Mouse (Mus musculus): ENCODE data around the gene Cdc7. TPM values are rescaled to one million over a fixed set of nuclear protein-coding genes. Genes with fewer than 3 reads are reported as not detected.
"Not testable (repeated sequence)": the region's sequence is repeated elsewhere in the genome, so short reads cannot be mapped to it uniquely, and the experiment has no call there.

The Cdc7 gene
- polyA plus RNA-seq, 1 experiment: 17.1 TPM

- TF ChIP-seq CTCF (IDR thresholded peaks at IDR 0.05; ENCODE audit: borderline replicate concordance, insufficient read depth, low read length) (no peak), POLR2A (IDR thresholded peaks at IDR 0.05; ENCODE audit: low read depth, low read length) (no peak)
- no peaks in the 10 kb centered on the region for H3K4me1 ChIP-seq (ENCODE audit: control insufficient read depth, insufficient read depth, low read length)
- H3K4me3 ChIP-seq (ENCODE audit: insufficient read depth, low read length): no peak overlapping the region
These were observed 3.7 kb upstream of the Cdc7 start for GRCm38 (mm10) chr5:106960451-106960850.

GRCm38 (mm10) chr5:106964513-106965014, 442 bp downstream of the Cdc7 start:
- Histone ChIP-seq H3K27ac (ENCODE audit: insufficient read depth, low read length) (no peak overlapping the region), H3K4me3 (ENCODE audit: insufficient read depth, low read length) (peak overlapping the region; percentile 76), H3K4me1 (ENCODE audit: control insufficient read depth, insufficient read depth, low read length) (no peaks in the 10 kb centered on the region)
- TF ChIP-seq CTCF (IDR thresholded peaks at IDR 0.05; ENCODE audit: borderline replicate concordance, insufficient read depth, low read length) (no peak), POLR2A (IDR thresholded peaks at IDR 0.05; ENCODE audit: low read depth, low read length) (no peak)

More at GRCm38 (mm10) chr5:106960451-106960850, 3.7 kb upstream of the Cdc7 start:
- H3K27ac ChIP-seq (ENCODE audit: insufficient read depth, low read length): no peak overlapping the region

- Histone ChIP-seq H3K4me1 (ENCODE audit: control insufficient read depth, insufficient read depth, low read length) (no peaks in the 10 kb centered on the region), H3K4me3 (ENCODE audit: insufficient read depth, low read length) (no peak overlapping the region), H3K27ac (ENCODE audit: insufficient read depth, low read length) (no peak overlapping the region)
- no peak for TF ChIP-seq CTCF (IDR thresholded peaks at IDR 0.05; ENCODE audit: borderline replicate concordance, insufficient read depth, low read length)
- no peak for TF ChIP-seq POLR2A (IDR thresholded peaks at IDR 0.05; ENCODE audit: low read depth, low read length)
These were observed 2.3 kb downstream of the Cdc7 start for GRCm38 (mm10) chr5:106966443-106966842.

- no peak overlapping the region for H3K27ac ChIP-seq (ENCODE audit: insufficient read depth, low read length)
- TF ChIP-seq CTCF (IDR thresholded peaks at IDR 0.05; ENCODE audit: borderline replicate concordance, insufficient read depth, low read length): no peak
- no peak for TF ChIP-seq POLR2A (IDR thresholded peaks at IDR 0.05; ENCODE audit: low read depth, low read length)
These were observed 3.5 kb downstream of the Cdc7 start for GRCm38 (mm10) chr5:106967578-106967977.

GRCm38 (mm10) chr5:106973883-106974282, 9.8 kb downstream of the Cdc7 start:
- H3K4me1 ChIP-seq (ENCODE audit: control insufficient read depth, insufficient read depth, low read length): no peaks in the 10 kb centered on the region
- no peak for TF ChIP-seq POLR2A (IDR thresholded peaks at IDR 0.05; ENCODE audit: low read depth, low read length)
- no peak for TF ChIP-seq CTCF (IDR thresholded peaks at IDR 0.05; ENCODE audit: borderline replicate concordance, insufficient read depth, low read length)
- no peak overlapping the region for H3K27ac ChIP-seq (ENCODE audit: insufficient read depth, low read length)
- H3K4me3 ChIP-seq (ENCODE audit: insufficient read depth, low read length): no peak overlapping the region

More at GRCm38 (mm10) chr5:106967578-106967977, 3.5 kb downstream of the Cdc7 start:
- no peaks in the 10 kb centered on the region for H3K4me1 ChIP-seq (ENCODE audit: control insufficient read depth, insufficient read depth, low read length)
- H3K4me3 ChIP-seq (ENCODE audit: insufficient read depth, low read length): no peak overlapping the region

GRCm38 (mm10) chr5:106979156-106979555, 15.0 kb downstream of the Cdc7 start:
- Histone ChIP-seq H3K27ac (ENCODE audit: insufficient read depth, low read length) (no peak overlapping the region), H3K4me1 (ENCODE audit: control insufficient read depth, insufficient read depth, low read length) (no peaks in the 10 kb centered on the region), H3K4me3 (ENCODE audit: insufficient read depth, low read length) (no peak overlapping the region)
- TF ChIP-seq POLR2A (IDR thresholded peaks at IDR 0.05; ENCODE audit: low read depth, low read length): no peak
- no peak for TF ChIP-seq CTCF (IDR thresholded peaks at IDR 0.05; ENCODE audit: borderline replicate concordance, insufficient read depth, low read length)

- H3K4me3 ChIP-seq (ENCODE audit: insufficient read depth, low read length): no peak overlapping the region
- no peaks in the 10 kb centered on the region for H3K4me1 ChIP-seq (ENCODE audit: control insufficient read depth, insufficient read depth, low read length)
- no peak overlapping the region for H3K27ac ChIP-seq (ENCODE audit: insufficient read depth, low read length)
- TF ChIP-seq CTCF (IDR thresholded peaks at IDR 0.05; ENCODE audit: borderline replicate concordance, insufficient read depth, low read length) (no peak), POLR2A (IDR thresholded peaks at IDR 0.05; ENCODE audit: low read depth, low read length) (no peak)
These were observed 18.3 kb downstream of the Cdc7 start for GRCm38 (mm10) chr5:106982298-106982952.

- not testable (repeated sequence) for H3K4me3 ChIP-seq (ENCODE audit: insufficient read depth, low read length); H3K4me1 ChIP-seq (ENCODE audit: control insufficient read depth, insufficient read depth, low read length); H3K27ac ChIP-seq (ENCODE audit: insufficient read depth, low read length)
These were observed 20.8 kb downstream of the Cdc7 start for GRCm38 (mm10) chr5:106984934-106985333.

GRCm38 (mm10) chr5:106985594-106985993, 21.5 kb downstream of the Cdc7 start:
- no peaks in the 10 kb centered on the region for H3K4me1 ChIP-seq (ENCODE audit: control insufficient read depth, insufficient read depth, low read length)
- H3K27ac ChIP-seq (ENCODE audit: insufficient read depth, low read length): no peak overlapping the region
- TF ChIP-seq POLR2A (IDR thresholded peaks at IDR 0.05; ENCODE audit: low read depth, low read length) (no peak), CTCF (IDR thresholded peaks at IDR 0.05; ENCODE audit: borderline replicate concordance, insufficient read depth, low read length) (no peak)
- H3K4me3 ChIP-seq (ENCODE audit: insufficient read depth, low read length): no peak overlapping the region

GRCm38 (mm10) chr5:106989181-106989580, 25.1 kb downstream of the Cdc7 start:
- Histone ChIP-seq H3K27ac (ENCODE audit: insufficient read depth, low read length) (no peak overlapping the region), H3K4me3 (ENCODE audit: insufficient read depth, low read length) (no peak overlapping the region), H3K4me1 (ENCODE audit: control insufficient read depth, insufficient read depth, low read length) (no peaks in the 10 kb centered on the region)
- TF ChIP-seq CTCF (IDR thresholded peaks at IDR 0.05; ENCODE audit: borderline replicate concordance, insufficient read depth, low read length) (no peak), POLR2A (IDR thresholded peaks at IDR 0.05; ENCODE audit: low read depth, low read length) (no peak)

All from embryonic fibroblast, embryonic 13.5 days (primary cell).